Mouse (Mus musculus) cerebellum, adult 9-11 months (tissue): ENCODE measurements around the gene Shbg.

Experiments
- DNase-seq: peaks from one replicate; pipeline ENCODE4 v3.0.0; 2022

Gene Shbg

GRCm38 (mm10) chr11:69594853-69595252 is 22.9 kb downstream of the Shbg start:
- DNase-seq = no peak

- no peak for DNase-seq
Measured at GRCm38 (mm10) chr11:69592799-69593198, 24.9 kb downstream of the Shbg start.

GRCm38 (mm10) chr11:69591899-69592637 is 25.6 kb downstream of the Shbg start:
- peak; percentile 72 for DNase-seq

- no peak for DNase-seq
Measured at GRCm38 (mm10) chr11:69591424-69591823, 26.3 kb downstream of the Shbg start.

GRCm38 (mm10) chr11:69590622-69591021 is 27.1 kb downstream of the Shbg start:
- no peak for DNase-seq

GRCm38 (mm10) chr11:69589207-69589834 is 28.4 kb downstream of the Shbg start:
- peak; percentile 16 for DNase-seq

GRCm38 (mm10) chr11:69585718-69586325 is 31.9 kb downstream of the Shbg start:
- no peak for DNase-seq

- no peak for DNase-seq
Measured at GRCm38 (mm10) chr11:69584937-69585336, 32.8 kb downstream of the Shbg start.

GRCm38 (mm10) chr11:69584008-69584407 is 33.7 kb downstream of the Shbg start:
- DNase-seq = no peak

- peak; percentile 40 for DNase-seq
Measured at GRCm38 (mm10) chr11:69582230-69582805, 35.4 kb downstream of the Shbg start.

- DNase-seq = no peak
Measured at GRCm38 (mm10) chr11:69581814-69582213, 35.9 kb downstream of the Shbg start.

- peak; percentile 94 for DNase-seq
Measured at GRCm38 (mm10) chr11:69581147-69581688, 36.5 kb downstream of the Shbg start.

GRCm38 (mm10) chr11:69580572-69581146 is 37.0 kb downstream of the Shbg start:
- DNase-seq = no peak

GRCm38 (mm10) chr11:69580091-69580514 is 37.6 kb downstream of the Shbg start, which contains the start of the genes Wrap53 and Trp53:
Gene Wrap53 (minus strand): TSS chr11:69580255.
Gene Trp53 (plus strand): TSS chr11:69580359.
- peak; percentile 95 for DNase-seq

GRCm38 (mm10) chr11:69579128-69580017 is 38.3 kb downstream of the Shbg start:
- DNase-seq = peak; percentile 98

GRCm38 (mm10) chr11:69578301-69578700 is 39.4 kb downstream of the Shbg start:
- DNase-seq = no peak

GRCm38 (mm10) chr11:69576307-69576706 is 41.4 kb downstream of the Shbg start:
- DNase-seq = no peak

- no peak for DNase-seq
Measured at GRCm38 (mm10) chr11:69575220-69575619, 42.5 kb downstream of the Shbg start.

- DNase-seq = no peak
Measured at GRCm38 (mm10) chr11:69565131-69565530, 52.6 kb downstream of the Shbg start.
